Mouse (Mus musculus): ENCODE results near the gene Amotl1. TPM values are rescaled to one million over a fixed set of nuclear protein-coding genes. Genes with fewer than 3 reads are reported as not detected.
"Not testable (repeated sequence)": the region's sequence is repeated elsewhere in the genome, so short reads cannot be mapped to it uniquely, and the experiment has no call there.

Amotl1 gene
- polyA plus RNA-seq (2015; fragmentation: Nextera tagmentation; extraction: Ambion mirVana), result 16.1 and 19.6 TPM in 2 replicates

- no peak for ATAC-seq (replicated peaks; ENCODE audit: insufficient number of reproducible peaks, insufficient read depth, low FRiP score, low read depth)
- peaks cover 34% of the 10 kb centered on the region for H3K4me1 ChIP-seq (replicated peaks)
- H3K4me2 ChIP-seq, result no peak within 1 kb of the TSS
- no peak within 1 kb of the TSS for H3K9ac ChIP-seq
- H3K9me3 ChIP-seq (replicated peaks), result no peaks in the 10 kb centered on the region
- H3K27ac ChIP-seq, result no peak within 1 kb of the TSS
- H3K27me3 ChIP-seq, result no peaks in the 10 kb centered on the region
- H3K4me3 ChIP-seq, result no peak within 1 kb of the TSS
- WGBS, result 58% methylated on average over 4 of the region's 4 CpGs
- no peaks in the 10 kb centered on the region for H3K36me3 ChIP-seq
Measured at GRCm38 (mm10) chr9:14644956-14645355, at the start of gene Amotl1. TSS of gene Amotl1 (minus strand) at chr9:14645056.

- H3K36me3 ChIP-seq, result no peaks in the 10 kb centered on the region
- peaks cover 19% of the 10 kb centered on the region for H3K4me1 ChIP-seq (replicated peaks)
- no peak overlapping the region for H3K4me3 ChIP-seq
- H3K27me3 ChIP-seq, result no peaks in the 10 kb centered on the region
- WGBS, result 18% methylated on average over 12 of the region's 12 CpGs
- H3K27ac ChIP-seq, result peak overlapping the region; percentile 83
- peak overlapping the region; percentile 40 for H3K4me2 ChIP-seq
- peak; percentile 80 for ATAC-seq (replicated peaks; ENCODE audit: insufficient number of reproducible peaks, insufficient read depth, low FRiP score, low read depth)
- H3K9ac ChIP-seq, result no peak overlapping the region
- no peaks in the 10 kb centered on the region for H3K9me3 ChIP-seq (replicated peaks)
Measured at GRCm38 (mm10) chr9:14689376-14690108, 44.7 kb upstream of the Amotl1 start.

GRCm38 (mm10) chr9:14684363-14684762 is 39.5 kb upstream of the Amotl1 start:
- no peaks in the 10 kb centered on the region for H3K27me3 ChIP-seq
- no peaks in the 10 kb centered on the region for H3K36me3 ChIP-seq
- H3K4me1 ChIP-seq (replicated peaks), result peaks cover 22% of the 10 kb centered on the region
- WGBS, result 62% methylated on average over 4 of the region's 4 CpGs
- H3K9me3 ChIP-seq (replicated peaks), result no peaks in the 10 kb centered on the region
- no peak overlapping the region for H3K4me3 ChIP-seq
- no peak overlapping the region for H3K9ac ChIP-seq
- no peak overlapping the region for H3K4me2 ChIP-seq
- no peak overlapping the region for H3K27ac ChIP-seq
- no peak for ATAC-seq (replicated peaks; ENCODE audit: insufficient number of reproducible peaks, insufficient read depth, low FRiP score, low read depth)

- Histone ChIP-seq H3K4me1 (replicated peaks) (peaks cover 13% of the 10 kb centered on the region), H3K36me3 (no peaks in the 10 kb centered on the region), H3K4me2 (no peak overlapping the region), H3K4me3 (no peak overlapping the region), H3K9ac (no peak overlapping the region), H3K27me3 (no peaks in the 10 kb centered on the region), H3K9me3 (replicated peaks) (no peaks in the 10 kb centered on the region), H3K27ac (no peak overlapping the region)
- ATAC-seq (replicated peaks; ENCODE audit: insufficient number of reproducible peaks, insufficient read depth, low FRiP score, low read depth), result no peak
Measured at GRCm38 (mm10) chr9:14682741-14683140, 37.9 kb upstream of the Amotl1 start.

GRCm38 (mm10) chr9:14680584-14680983 is 35.7 kb upstream of the Amotl1 start:
- 68% methylated on average over 2 of the region's 2 CpGs for WGBS
- no peak for ATAC-seq (replicated peaks; ENCODE audit: insufficient number of reproducible peaks, insufficient read depth, low FRiP score, low read depth)
- no peak overlapping the region for H3K4me2 ChIP-seq

GRCm38 (mm10) chr9:14675707-14676691 is 31.1 kb upstream of the Amotl1 start:
- no peaks in the 10 kb centered on the region for H3K9me3 ChIP-seq (replicated peaks)
- H3K27me3 ChIP-seq, result no peaks in the 10 kb centered on the region
- WGBS, result 34% methylated on average over 9 of the region's 9 CpGs
- no peak overlapping the region for H3K9ac ChIP-seq
- no peaks in the 10 kb centered on the region for H3K36me3 ChIP-seq
- peak overlapping the region; percentile 61 for H3K27ac ChIP-seq
- peak; percentile 68 for ATAC-seq (replicated peaks; ENCODE audit: insufficient number of reproducible peaks, insufficient read depth, low FRiP score, low read depth)
- H3K4me3 ChIP-seq, result no peak overlapping the region
- peak overlapping the region; percentile 10; the same call in 1 of the 2 replicates for H3K4me2 ChIP-seq
- H3K4me1 ChIP-seq (replicated peaks), result peaks cover 25% of the 10 kb centered on the region

More at GRCm38 (mm10) chr9:14680584-14680983, 35.7 kb upstream of the Amotl1 start:
- Histone ChIP-seq H3K27me3 (no peaks in the 10 kb centered on the region), H3K4me3 (no peak overlapping the region), H3K4me1 (replicated peaks) (peaks cover 26% of the 10 kb centered on the region), H3K27ac (no peak overlapping the region), H3K9me3 (replicated peaks) (no peaks in the 10 kb centered on the region), H3K9ac (no peak overlapping the region), H3K36me3 (no peaks in the 10 kb centered on the region)

- no peaks in the 10 kb centered on the region for H3K9me3 ChIP-seq (replicated peaks)
- no peak overlapping the region for H3K4me3 ChIP-seq
- no peak for ATAC-seq (replicated peaks; ENCODE audit: insufficient number of reproducible peaks, insufficient read depth, low FRiP score, low read depth)
- H3K4me2 ChIP-seq, result no peak overlapping the region
- 90% methylated on average over 8 of the region's 8 CpGs for WGBS
- H3K36me3 ChIP-seq, result no peaks in the 10 kb centered on the region
- H3K9ac ChIP-seq, result no peak overlapping the region
- H3K27me3 ChIP-seq, result no peaks in the 10 kb centered on the region
- H3K4me1 ChIP-seq (replicated peaks), result peaks cover 25% of the 10 kb centered on the region
- no peak overlapping the region for H3K27ac ChIP-seq
Measured at GRCm38 (mm10) chr9:14674506-14674905, 29.6 kb upstream of the Amotl1 start.

- Histone ChIP-seq H3K36me3 (no peaks in the 10 kb centered on the region), H3K9me3 (replicated peaks) (no peaks in the 10 kb centered on the region), H3K4me1 (replicated peaks) (peaks cover 25% of the 10 kb centered on the region), H3K4me3 (no peak overlapping the region), H3K27me3 (no peaks in the 10 kb centered on the region), H3K4me2 (no peak overlapping the region), H3K9ac (no peak overlapping the region), H3K27ac (no peak overlapping the region)
- no peak for ATAC-seq (replicated peaks; ENCODE audit: insufficient number of reproducible peaks, insufficient read depth, low FRiP score, low read depth)
- WGBS, result 84% methylated on average over 4 of the region's 4 CpGs
Measured at GRCm38 (mm10) chr9:14673109-14673508, 28.3 kb upstream of the Amotl1 start.

GRCm38 (mm10) chr9:14671965-14672364 is 27.1 kb upstream of the Amotl1 start:
- H3K4me2 ChIP-seq; H3K27me3 ChIP-seq; H3K36me3 ChIP-seq; H3K4me3 ChIP-seq; H3K27ac ChIP-seq; H3K9ac ChIP-seq; H3K9me3 ChIP-seq (replicated peaks); ATAC-seq (replicated peaks; ENCODE audit: insufficient number of reproducible peaks, insufficient read depth, low FRiP score, low read depth): not testable (repeated sequence)
- WGBS, result 60% methylated on average over 5 of the region's 5 CpGs
- H3K4me1 ChIP-seq (replicated peaks), result peaks cover 22% of the 10 kb centered on the region

GRCm38 (mm10) chr9:14668382-14668781 is 23.5 kb upstream of the Amotl1 start:
- Histone ChIP-seq H3K4me2 (no peak overlapping the region), H3K27me3 (no peaks in the 10 kb centered on the region), H3K4me3 (no peak overlapping the region), H3K9me3 (replicated peaks) (no peaks in the 10 kb centered on the region), H3K4me1 (replicated peaks) (peaks cover 4% of the 10 kb centered on the region; the same call in 1 of the 2 replicates), H3K9ac (no peak overlapping the region), H3K36me3 (no peaks in the 10 kb centered on the region), H3K27ac (no peak overlapping the region)
- no peak for ATAC-seq (replicated peaks; ENCODE audit: insufficient number of reproducible peaks, insufficient read depth, low FRiP score, low read depth)
- 79% methylated on average over 3 of the region's 3 CpGs for WGBS

GRCm38 (mm10) chr9:14666071-14666470 is 21.2 kb upstream of the Amotl1 start:
- H3K9ac ChIP-seq, result no peak overlapping the region
- no peak for ATAC-seq (replicated peaks; ENCODE audit: insufficient number of reproducible peaks, insufficient read depth, low FRiP score, low read depth)
- WGBS, result 52% methylated on average over 3 of the region's 3 CpGs

More at GRCm38 (mm10) chr9:14666071-14666470, 21.2 kb upstream of the Amotl1 start:
- Histone ChIP-seq H3K4me3 (no peak overlapping the region), H3K9me3 (replicated peaks) (no peaks in the 10 kb centered on the region), H3K4me2 (no peak overlapping the region), H3K36me3 (no peaks in the 10 kb centered on the region), H3K27ac (no peak overlapping the region), H3K27me3 (no peaks in the 10 kb centered on the region), H3K4me1 (replicated peaks) (peaks cover 9% of the 10 kb centered on the region; the same call in 1 of the 2 replicates)

Data from heart, embryonic 15.5 days (tissue).